ENCODE assay signal across 8 mouse cellular contexts in the genomic region with DNA sequence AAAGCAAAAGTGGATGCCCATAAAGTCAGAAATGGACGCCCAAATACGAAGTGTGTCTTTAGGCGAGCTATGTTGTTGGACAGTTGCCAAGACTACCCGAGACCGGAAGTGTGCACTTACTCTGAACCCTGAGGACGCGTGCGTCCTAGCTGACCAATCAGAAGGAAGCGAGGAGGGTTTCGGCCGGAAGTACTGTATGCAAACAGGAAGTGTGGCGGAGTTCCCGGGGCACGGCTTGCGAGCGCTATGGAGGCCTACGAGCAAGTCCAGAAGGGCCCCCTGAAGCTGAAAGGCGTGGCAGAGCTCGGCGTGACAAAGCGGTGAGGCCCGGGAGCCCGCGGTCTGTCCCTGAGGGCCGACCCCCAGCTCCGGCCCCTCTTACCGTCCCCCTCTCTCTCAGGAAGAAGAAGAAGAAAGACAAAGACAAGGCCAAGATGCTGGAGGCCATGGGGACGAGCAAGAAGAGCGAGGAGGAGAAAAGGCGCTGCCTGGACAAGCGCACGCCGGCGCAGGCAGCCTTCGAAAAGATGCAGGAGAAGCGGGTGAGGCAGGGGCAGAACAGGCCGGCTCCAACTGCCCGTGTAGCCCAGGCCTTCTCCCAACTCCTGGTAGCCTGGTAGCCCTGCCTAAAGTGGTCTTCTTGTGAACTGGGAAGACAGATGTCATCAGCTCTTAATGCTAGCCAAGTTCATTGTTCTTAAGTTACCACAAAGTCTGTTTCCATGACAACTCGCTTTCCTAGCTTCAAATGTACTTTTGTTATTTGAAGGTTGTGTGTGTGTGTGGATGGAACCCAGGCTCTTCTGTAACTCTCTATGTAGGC. TPM values are rescaled to one million over a fixed set of nuclear protein-coding genes. Genes with fewer than 3 reads are reported as not detected.
DNase-seq lines count a peak whose midpoint lies in the region; ATAC-seq and TF ChIP-seq lines count a peak whose summit lies in the region.

A gene (plus strand): TSS at position 190 of the 823 bp plus-strand sequence.

- peaks cover 3 to 37% of the 10 kb centered on the region in 2 experiments; a peak in 3 of 4 replicates for H3K4me1 ChIP-seq in CH12.LX (ENCODE audit: control insufficient read depth in 1 of 2, insufficient read depth in 2 of 2)
- H3K4me1 ChIP-seq in forebrain, embryonic 11.5 days (replicated peaks; ENCODE audit: control insufficient read depth, insufficient read depth, low read length) = peaks cover 6% of the 10 kb centered on the region; the same call in 1 of the 2 replicates
- H3K4me1 ChIP-seq in heart, embryonic 16.5 days (ENCODE audit: control insufficient read depth, insufficient read depth, low read length) = peaks cover 10% of the 10 kb centered on the region
- H3K4me1 ChIP-seq in liver, embryonic 15.5 days (replicated peaks) = peaks cover 31% of the 10 kb centered on the region
- H3K4me1 ChIP-seq in neural tube, embryonic 12.5 days = peaks cover 16% of the 10 kb centered on the region

- peak; percentile 99 for DNase-seq in CH12.LX (ENCODE audit: extremely low read depth)
- peak; percentile 95 for DNase-seq in c-Kit-positive CD71-positive TER-119-negative erythroid progenitor cells, embryonic 14.5 days (ENCODE audit: low read depth)
- DNase-seq in forebrain, embryonic 11.5 days (ENCODE audit: low spot score) = peak; percentile 93
- peak; percentile 91 to 95 for DNase-seq in kidney, postnatal 36 days
- DNase-seq in telencephalon, adult 2 months (ENCODE audit: low read depth, low spot score) = peak; percentile 97

- peaks cover 16% of the 10 kb centered on the region for H3K79me2 ChIP-seq in CH12.LX (replicated peaks; ENCODE audit: control insufficient read depth, extremely low read depth, insufficient read depth, poor library complexity, severe bottlenecking)

- ATAC-seq in forebrain, embryonic 11.5 days (replicated peaks; ENCODE audit: low FRiP score) = peak; percentile 98
- ATAC-seq in heart, embryonic 16.5 days (replicated peaks; ENCODE audit: extremely low read depth, insufficient read depth, low FRiP score) = peak; percentile 95
- peak; percentile 99 for ATAC-seq in liver, embryonic 15.5 days (ENCODE audit: insufficient read depth)
- ATAC-seq in neural tube, embryonic 12.5 days (ENCODE audit: low FRiP score, low read depth) = peak; percentile 98

- TF ChIP-seq RAD21 in CH12.LX (IDR thresholded peaks at IDR 0.05; ENCODE audit: low read depth, low read length) = no peak

- H3K4me2 ChIP-seq in CH12.LX (ENCODE audit: insufficient read depth, low read depth, poor library complexity, severe bottlenecking) = peak within 1 kb of the TSS; percentile 84
- peak within 1 kb of the TSS; percentile 86 for H3K4me2 ChIP-seq in forebrain, embryonic 11.5 days (ENCODE audit: low read depth, low read length, severe bottlenecking)
- H3K4me2 ChIP-seq in heart, embryonic 16.5 days (ENCODE audit: low read depth, low read length) = peak within 1 kb of the TSS; percentile 88
- peak within 1 kb of the TSS; percentile 84 for H3K4me2 ChIP-seq in liver, embryonic 15.5 days
- peak within 1 kb of the TSS; percentile 91 for H3K4me2 ChIP-seq in neural tube, embryonic 12.5 days (replicated peaks)

- dilution Hi-C loops in CH12.LX (cut with MboI; ENCODE audit: extremely low pct_ligation_motif_present, extremely low pct_unique_long_range_greater_than_20kb, low sequenced_read_pairs) = no loop called here

- peak within 1 kb of the TSS; percentile 88 for H3K9ac ChIP-seq in CH12.LX (ENCODE audit: insufficient read depth, low read depth)
- H3K9ac ChIP-seq in forebrain, embryonic 11.5 days (ENCODE audit: low read length) = peak within 1 kb of the TSS; percentile 82
- peak within 1 kb of the TSS; percentile 70 for H3K9ac ChIP-seq in heart, embryonic 16.5 days (ENCODE audit: low read length)
- H3K9ac ChIP-seq in liver, embryonic 15.5 days = peak within 1 kb of the TSS; percentile 82
- peak within 1 kb of the TSS; percentile 68 for H3K9ac ChIP-seq in neural tube, embryonic 12.5 days

- no peaks in the 10 kb centered on the region for H3K9me3 ChIP-seq in CH12.LX (replicated peaks; ENCODE audit: low read length)
- no peaks in the 10 kb centered on the region for H3K9me3 ChIP-seq in forebrain, embryonic 11.5 days (ENCODE audit: control insufficient read depth, low read length)
- H3K9me3 ChIP-seq in heart, embryonic 16.5 days (replicated peaks; ENCODE audit: control insufficient read depth, low read length) = no peaks in the 10 kb centered on the region
- no peaks in the 10 kb centered on the region for H3K9me3 ChIP-seq in liver, embryonic 15.5 days (replicated peaks)
- H3K9me3 ChIP-seq in neural tube, embryonic 12.5 days = no peaks in the 10 kb centered on the region

- peaks cover 28 to 33% of the 10 kb centered on the region in 2 experiments for H3K36me3 ChIP-seq in CH12.LX (replicated peaks in 1 of 2; ENCODE audit: control insufficient read depth in 1 of 2, insufficient read depth in 1 of 2, low read length in 1 of 2)
- H3K36me3 ChIP-seq in forebrain, embryonic 11.5 days (ENCODE audit: control insufficient read depth, insufficient read depth, low read length) = peaks cover 4% of the 10 kb centered on the region; the same call in 1 of the 2 replicates
- peaks cover 16% of the 10 kb centered on the region for H3K36me3 ChIP-seq in heart, embryonic 16.5 days (ENCODE audit: control insufficient read depth, insufficient read depth)
- H3K36me3 ChIP-seq in liver, embryonic 15.5 days (replicated peaks) = peaks cover 37% of the 10 kb centered on the region
- H3K36me3 ChIP-seq in neural tube, embryonic 12.5 days = peaks cover 31% of the 10 kb centered on the region

- in situ Hi-C loops in CH12.LX (cut with MboI; ENCODE audit: low pct_ligation_motif_present, low pct_unique_long_range_greater_than_20kb, low sequenced_read_pairs) = loop anchor here (5.0 kb wide), 1 partner anchor 42 kb away; no protein-coding TSS in a partner anchor

- no peak for TF ChIP-seq CTCF in CH12.LX (conservative IDR thresholded peaks at IDR 0.05 in 1 of 2, IDR thresholded peaks at IDR 0.05 in 1 of 2; ENCODE audit: low read depth in 2 of 2, low read length in 2 of 2)

- WGBS in forebrain, embryonic 11.5 days = 16% methylated on average over 39 of the region's 39 CpGs
- WGBS in heart, embryonic 16.5 days = 15% methylated on average over 39 of the region's 39 CpGs
- 9% methylated on average over 39 of the region's 39 CpGs for WGBS in liver, embryonic 15.5 days (ENCODE audit: insufficient replicate concordance)
- WGBS in neural tube, embryonic 12.5 days = 15% methylated on average over 39 of the region's 39 CpGs

- peak within 1 kb of the TSS; percentile 43 for H3K27ac ChIP-seq in CH12.LX (ENCODE audit: insufficient read depth, low read depth)
- peak within 1 kb of the TSS; percentile 10; the same call in 1 of the 2 replicates for H3K27ac ChIP-seq in forebrain, embryonic 11.5 days (ENCODE audit: low read depth, low read length)
- H3K27ac ChIP-seq in heart, embryonic 16.5 days (ENCODE audit: low read length) = peak within 1 kb of the TSS; percentile 40
- H3K27ac ChIP-seq in liver, embryonic 15.5 days (replicated peaks) = peak within 1 kb of the TSS; percentile 90
- 0 out of 2 replicates have a peak within 1 kb of the TSS, but pooled peaks have one; percentile 13 for H3K27ac ChIP-seq in neural tube, embryonic 12.5 days

- TF ChIP-seq POLR2A in CH12.LX (IDR thresholded peaks at IDR 0.05; ENCODE audit: low read depth, low read length) = peak; percentile 73

- peak within 1 kb of the TSS; percentile 75 to 79 (median 76) for H3K4me3 ChIP-seq in CH12.LX (replicated peaks in 1 of 3; ENCODE audit: low read depth in 2 of 3, low read length in 2 of 3, poor library complexity in 1 of 3)
- peak within 1 kb of the TSS; percentile 69 for H3K4me3 ChIP-seq in forebrain, embryonic 11.5 days (ENCODE audit: low read depth, low read length)
- H3K4me3 ChIP-seq in heart, embryonic 16.5 days (ENCODE audit: low read length) = peak within 1 kb of the TSS; percentile 60
- peak within 1 kb of the TSS; percentile 84 for H3K4me3 ChIP-seq in liver, embryonic 15.5 days (replicated peaks)
- H3K4me3 ChIP-seq in neural tube, embryonic 12.5 days = peak within 1 kb of the TSS; percentile 77

- no peaks in the 10 kb centered on the region for H3K27me3 ChIP-seq in CH12.LX (replicated peaks)
- H3K27me3 ChIP-seq in forebrain, embryonic 11.5 days (ENCODE audit: control insufficient read depth, insufficient read depth, low read length) = no peaks in the 10 kb centered on the region
- H3K27me3 ChIP-seq in heart, embryonic 16.5 days (ENCODE audit: control insufficient read depth, insufficient read depth, low read length) = peaks cover 4% of the 10 kb centered on the region; the same call in 1 of the 2 replicates
- no peaks in the 10 kb centered on the region for H3K27me3 ChIP-seq in liver, embryonic 15.5 days
- H3K27me3 ChIP-seq in neural tube, embryonic 12.5 days (replicated peaks) = peaks cover 5% of the 10 kb centered on the region; the same call in 1 of the 2 replicates

- TF ChIP-seq EP300 in CH12.LX (IDR thresholded peaks at IDR 0.05; ENCODE audit: low read length) = no peak

TF ChIP-seq in CH12.LX, 34 proteins besides CTCF, POLR2A, EP300 and RAD21 (continues in another document):
- TF ChIP-seq MYC (IDR thresholded peaks at IDR 0.05; ENCODE audit: low read depth, low read length) (peak; percentile 79; the same call in 1 of the 2 replicates), NELFE (IDR thresholded peaks at IDR 0.05; ENCODE audit: low read depth, low read length) (peak; percentile 75), HCFC1 (IDR thresholded peaks at IDR 0.05; ENCODE audit: low read depth, low read length) (peak; percentile 86), MAZ (IDR thresholded peaks at IDR 0.05; ENCODE audit: low read depth, low read length) (no peak), JUN (IDR thresholded peaks at IDR 0.05; ENCODE audit: insufficient read depth, low read depth, low read length) (no peak), USF1 (IDR thresholded peaks at IDR 0.05; ENCODE audit: low read depth, low read length) (no peak), NRF1 (IDR thresholded peaks at IDR 0.05; ENCODE audit: low read depth, low read length) (peak; percentile 79), KAT2A (IDR thresholded peaks at IDR 0.05; ENCODE audit: insufficient replicate concordance, low read length) (peak; percentile 74; the same call in 1 of the 2 replicates), MAX (IDR thresholded peaks at IDR 0.05; ENCODE audit: low read length) (peak; percentile 82; the same call in 1 of the 2 replicates), JUND (conservative IDR thresholded peaks at IDR 0.05; ENCODE audit: low read depth, low read length) (no peak), ZMIZ1 (IDR thresholded peaks at IDR 0.05; ENCODE audit: low read depth, low read length) (peak; percentile 55; the same call in 1 of the 2 replicates)

RNA-seq across cellular contexts. Expression of the gene that starts here (rescaled TPM):
- total RNA-seq in CH12.LX (2012; rRNA removed) (33.1 and 38.1 TPM in 2 replicates), CH12.LX (2014; rRNA removed) (34.6 and 38.0 TPM in 2 replicates)
- 43.0 and 43.8 TPM in 2 replicates for polyA plus RNA-seq in CH12.LX (2012; ENCODE audit: insufficient read length, low read depth)
- 74.2 and 76.0 TPM in 2 replicates for polyA plus RNA-seq in forebrain, embryonic 11.5 days (2014; fragmentation: Nextera tagmentation; extraction: Ambion mirVana)
- 44.1 and 46.6 TPM in 2 replicates for polyA plus RNA-seq in heart, embryonic 16.5 days (2015; fragmentation: Nextera tagmentation; extraction: Ambion mirVana)
- 32.2 and 33.9 TPM in 2 replicates for polyA plus RNA-seq in liver, embryonic 15.5 days (2015; fragmentation: Nextera tagmentation; extraction: Ambion mirVana)
- polyA plus RNA-seq in neural tube, embryonic 12.5 days (2016; fragmentation: Nextera tagmentation; extraction: Ambion mirVana) = 83.4 and 88.8 TPM in 2 replicates

Comparison
In these comparisons a context has a peak if more than half of its experiments do, and no peak if none do; other contexts are left out.
1. Peak in every context shown above with its lines: DNase-seq, ATAC-seq, H3K4me3 ChIP-seq and H3K27ac ChIP-seq.
2. H3K27ac ChIP-seq: peak in every context shown above with its lines; median percentile 90 in liver, embryonic 15.5 days; 43 in CH12.LX; 40 in heart, embryonic 16.5 days; 13 in neural tube, embryonic 12.5 days; 10 in forebrain, embryonic 11.5 days.